Comparison of ENCODE assay signal across 7 mouse cellular contexts in genomic region chr3:101522246-101522920, GRCm38 (mm10).
DNase-seq lines count a peak whose midpoint lies in the region; ATAC-seq and TF ChIP-seq lines count a peak whose summit lies in the region.

No protein-coding gene starts in this region.

- H3K9me3 ChIP-seq in liver, embryonic 14.5 days (ENCODE audit: control insufficient read depth, low read length), result no peaks in the 10 kb centered on the region
- no peaks in the 10 kb centered on the region for H3K9me3 ChIP-seq in liver, embryonic 11.5 days (ENCODE audit: control insufficient read depth, low read length)
- H3K9me3 ChIP-seq in hindbrain, postnatal 0 days (ENCODE audit: low read length), result no peaks in the 10 kb centered on the region
- H3K9me3 ChIP-seq in midbrain, embryonic 13.5 days, result no peaks in the 10 kb centered on the region

- peak; percentile 28; the same call in 1 of the 2 replicates for ATAC-seq in liver, embryonic 14.5 days (ENCODE audit: insufficient read depth)
- no peak for ATAC-seq in liver, embryonic 11.5 days (replicated peaks; ENCODE audit: low FRiP score)
- peak; percentile 31; the same call in 1 of the 2 replicates for ATAC-seq in hindbrain, postnatal 0 days
- ATAC-seq in midbrain, embryonic 13.5 days, result peak; percentile 78

- 58% methylated on average over 9 of the region's 9 CpGs for WGBS in liver, embryonic 14.5 days (ENCODE audit: insufficient replicate concordance)
- WGBS in liver, embryonic 11.5 days, result 79% methylated on average over 9 of the region's 9 CpGs
- 18% methylated on average over 9 of the region's 9 CpGs for WGBS in hindbrain, postnatal 0 days
- 55% methylated on average over 9 of the region's 9 CpGs for WGBS in midbrain, embryonic 13.5 days

- no peak for TF ChIP-seq EP300 in liver, embryonic 14.5 days (IDR thresholded peaks at IDR 0.05; ENCODE audit: low read depth)

- no peak for TF ChIP-seq CTCF in liver, embryonic 14.5 days (IDR thresholded peaks at IDR 0.05; ENCODE audit: low read depth)
- no peak for TF ChIP-seq CTCF in hindbrain, postnatal 0 days (IDR thresholded peaks at IDR 0.05; ENCODE audit: low read depth)

- H3K4me2 ChIP-seq in liver, embryonic 14.5 days (ENCODE audit: low read depth), result no peak overlapping the region
- no peak overlapping the region for H3K4me2 ChIP-seq in liver, embryonic 11.5 days
- H3K4me2 ChIP-seq in hindbrain, postnatal 0 days (ENCODE audit: low read depth, low read length), result no peak overlapping the region
- no peak overlapping the region for H3K4me2 ChIP-seq in midbrain, embryonic 13.5 days (replicated peaks)

- H3K4me3 ChIP-seq in liver, embryonic 14.5 days (ENCODE audit: insufficient read depth in 1 of 2, low read depth in 2 of 2, low read length in 2 of 2), result no peak overlapping the region
- no peak overlapping the region for H3K4me3 ChIP-seq in liver, embryonic 11.5 days (ENCODE audit: low read depth, low read length)
- H3K4me3 ChIP-seq in hindbrain, postnatal 0 days (ENCODE audit: low read length), result no peak overlapping the region
- no peak overlapping the region for H3K4me3 ChIP-seq in midbrain, embryonic 13.5 days (replicated peaks)

- no peak overlapping the region for H3K27ac ChIP-seq in liver, embryonic 14.5 days
- no peak overlapping the region for H3K27ac ChIP-seq in liver, embryonic 11.5 days (ENCODE audit: low read depth, low read length)
- no peak overlapping the region for H3K27ac ChIP-seq in hindbrain, postnatal 0 days
- H3K27ac ChIP-seq in midbrain, embryonic 13.5 days, result peak overlapping the region; percentile 51

- H3K4me1 ChIP-seq in liver, embryonic 14.5 days (replicated peaks; ENCODE audit: control insufficient read depth in 2 of 2, insufficient read depth in 2 of 2, low read length in 1 of 2), result peaks cover 0 to 11% of the 10 kb centered on the region in 2 experiments; a peak in 2 of 4 replicates
- peaks cover 5% of the 10 kb centered on the region; the same call in 1 of the 2 replicates for H3K4me1 ChIP-seq in liver, embryonic 11.5 days (replicated peaks; ENCODE audit: control insufficient read depth, insufficient read depth, low read length)
- peaks cover 13% of the 10 kb centered on the region; the same call in 1 of the 2 replicates for H3K4me1 ChIP-seq in hindbrain, postnatal 0 days (ENCODE audit: insufficient read depth, low read length)
- peaks cover 25% of the 10 kb centered on the region for H3K4me1 ChIP-seq in midbrain, embryonic 13.5 days (replicated peaks)

- H3K9ac ChIP-seq in liver, embryonic 14.5 days (replicated peaks), result no peak overlapping the region
- no peak overlapping the region for H3K9ac ChIP-seq in liver, embryonic 11.5 days (ENCODE audit: low read depth, low read length)
- no peak overlapping the region for H3K9ac ChIP-seq in hindbrain, postnatal 0 days (replicated peaks; ENCODE audit: low read length)
- H3K9ac ChIP-seq in midbrain, embryonic 13.5 days (replicated peaks), result no peak overlapping the region

- no peak for DNase-seq in liver, embryonic 14.5 days (ENCODE audit: low read depth in 3 of 3, low spot score in 3 of 3)
- no peak for DNase-seq in liver, embryonic 11.5 days (ENCODE audit: low spot score)
- DNase-seq in cerebellum, postnatal 36 days, result peak; percentile 65
- DNase-seq in hindbrain, postnatal 0 days (ENCODE audit: low spot score), result peak; percentile 77
- DNase-seq in layer of hippocampus, adult 8-10 months (ENCODE audit: low spot score in 2 of 2), result no peak
- DNase-seq in thymus, postnatal 4 days, result no peak

- H3K27me3 ChIP-seq in liver, embryonic 14.5 days (ENCODE audit: control insufficient read depth, insufficient read depth, low read length), result no peaks in the 10 kb centered on the region
- no peaks in the 10 kb centered on the region for H3K27me3 ChIP-seq in liver, embryonic 11.5 days (replicated peaks; ENCODE audit: control insufficient read depth, insufficient read depth, low read length)
- H3K27me3 ChIP-seq in hindbrain, postnatal 0 days (ENCODE audit: insufficient read depth, low read length), result no peaks in the 10 kb centered on the region
- H3K27me3 ChIP-seq in midbrain, embryonic 13.5 days, result no peaks in the 10 kb centered on the region

- H3K36me3 ChIP-seq in liver, embryonic 14.5 days (replicated peaks; ENCODE audit: control insufficient read depth, insufficient read depth, low read depth), result no peaks in the 10 kb centered on the region
- H3K36me3 ChIP-seq in liver, embryonic 11.5 days (ENCODE audit: control insufficient read depth, insufficient read depth, low read length), result no peaks in the 10 kb centered on the region
- no peaks in the 10 kb centered on the region for H3K36me3 ChIP-seq in hindbrain, postnatal 0 days (ENCODE audit: insufficient read depth, low read length)
- no peaks in the 10 kb centered on the region for H3K36me3 ChIP-seq in midbrain, embryonic 13.5 days

Comparison
In these comparisons a context has a peak if more than half of its experiments do, and no peak if none do; other contexts are left out.
1. DNase-seq: peak in cerebellum, postnatal 36 days (2 of 2) and hindbrain, postnatal 0 days (single experiment); none in liver, embryonic 14.5 days (0 of 3), liver, embryonic 11.5 days (single experiment), layer of hippocampus, adult 8-10 months (0 of 2) and thymus, postnatal 4 days (single experiment).